Mouse (Mus musculus): ENCODE data around the gene Rnf39. TPM values are rescaled to one million over a fixed set of nuclear protein-coding genes. Genes with fewer than 3 reads are reported as not detected.

Gene Rnf39
- polyA plus RNA-seq (2011; ENCODE audit: insufficient read depth, insufficient read length, low read depth, missing spikeins), result 0.88 and 2.5 TPM in 2 replicates

- TF ChIP-seq POLR2A (IDR thresholded peaks at IDR 0.05; ENCODE audit: insufficient read depth, low read length) (no peak), EP300 (IDR thresholded peaks at IDR 0.05; ENCODE audit: insufficient read depth, low read depth, low read length) (no peak), CTCF (IDR thresholded peaks at IDR 0.05; ENCODE audit: low read depth, low read length) (no peak)
- no peaks in the 10 kb centered on the region for H3K36me3 ChIP-seq (ENCODE audit: control insufficient read depth, insufficient read depth, low read length, poor library complexity, severe bottlenecking)
- H3K4me1 ChIP-seq (ENCODE audit: control insufficient read depth, insufficient read depth, low read length), result peaks cover 2% of the 10 kb centered on the region
- no peaks in the 10 kb centered on the region for H3K27me3 ChIP-seq (ENCODE audit: control insufficient read depth, insufficient read depth, low read length, poor library complexity, severe bottlenecking)
- H3K4me3 ChIP-seq (ENCODE audit: low read depth, low read length), result peak within 1 kb of the TSS; percentile 45
- peak within 1 kb of the TSS; percentile 60 for H3K9ac ChIP-seq (ENCODE audit: low read depth, poor library complexity, severe bottlenecking)
- H3K9me3 ChIP-seq (replicated peaks; ENCODE audit: control insufficient read depth, insufficient read depth, low read length, poor library complexity, severe bottlenecking), result no peaks in the 10 kb centered on the region
- H3K27ac ChIP-seq (ENCODE audit: insufficient read depth, low read length), result no peak within 1 kb of the TSS
Observed at GRCm38 (mm10) chr17:36942791-36943471, at the start of gene Rnf39. Gene Rnf39 (plus strand): TSS chr17:36942918.

GRCm38 (mm10) chr17:36893387-36893786, 49.3 kb upstream of the Rnf39 start:
- TF ChIP-seq EP300 (IDR thresholded peaks at IDR 0.05; ENCODE audit: insufficient read depth, low read depth, low read length), result no peak
- no peak for TF ChIP-seq CTCF (IDR thresholded peaks at IDR 0.05; ENCODE audit: low read depth, low read length)
- TF ChIP-seq POLR2A (IDR thresholded peaks at IDR 0.05; ENCODE audit: insufficient read depth, low read length), result no peak
- H3K36me3 ChIP-seq (ENCODE audit: control insufficient read depth, insufficient read depth, low read length, poor library complexity, severe bottlenecking), result no peaks in the 10 kb centered on the region
- H3K9ac ChIP-seq (ENCODE audit: low read depth, poor library complexity, severe bottlenecking), result no peak overlapping the region
- H3K9me3 ChIP-seq (replicated peaks; ENCODE audit: control insufficient read depth, insufficient read depth, low read length, poor library complexity, severe bottlenecking), result no peaks in the 10 kb centered on the region
- H3K4me1 ChIP-seq (ENCODE audit: control insufficient read depth, insufficient read depth, low read length), result no peaks in the 10 kb centered on the region
- H3K27me3 ChIP-seq (ENCODE audit: control insufficient read depth, insufficient read depth, low read length, poor library complexity, severe bottlenecking), result no peaks in the 10 kb centered on the region
- H3K27ac ChIP-seq (ENCODE audit: insufficient read depth, low read length), result no peak overlapping the region
- H3K4me3 ChIP-seq (ENCODE audit: low read depth, low read length), result no peak overlapping the region

- no peaks in the 10 kb centered on the region for H3K9me3 ChIP-seq (replicated peaks; ENCODE audit: control insufficient read depth, insufficient read depth, low read length, poor library complexity, severe bottlenecking)
- H3K4me1 ChIP-seq (ENCODE audit: control insufficient read depth, insufficient read depth, low read length), result no peaks in the 10 kb centered on the region
- no peak for TF ChIP-seq EP300 (IDR thresholded peaks at IDR 0.05; ENCODE audit: insufficient read depth, low read depth, low read length)
- TF ChIP-seq CTCF (IDR thresholded peaks at IDR 0.05; ENCODE audit: low read depth, low read length), result peak; percentile 15
- no peaks in the 10 kb centered on the region for H3K36me3 ChIP-seq (ENCODE audit: control insufficient read depth, insufficient read depth, low read length, poor library complexity, severe bottlenecking)
- H3K9ac ChIP-seq (ENCODE audit: low read depth, poor library complexity, severe bottlenecking), result no peak overlapping the region
- H3K4me3 ChIP-seq (ENCODE audit: low read depth, low read length), result no peak overlapping the region
- H3K27me3 ChIP-seq (ENCODE audit: control insufficient read depth, insufficient read depth, low read length, poor library complexity, severe bottlenecking), result no peaks in the 10 kb centered on the region
- H3K27ac ChIP-seq (ENCODE audit: insufficient read depth, low read length), result no peak overlapping the region
Observed at GRCm38 (mm10) chr17:36896583-36896982, 46.1 kb upstream of the Rnf39 start.

- H3K27me3 ChIP-seq (ENCODE audit: control insufficient read depth, insufficient read depth, low read length, poor library complexity, severe bottlenecking), result no peaks in the 10 kb centered on the region
- H3K36me3 ChIP-seq (ENCODE audit: control insufficient read depth, insufficient read depth, low read length, poor library complexity, severe bottlenecking), result no peaks in the 10 kb centered on the region
- no peak overlapping the region for H3K4me3 ChIP-seq (ENCODE audit: low read depth, low read length)
- H3K9ac ChIP-seq (ENCODE audit: low read depth, poor library complexity, severe bottlenecking), result no peak overlapping the region
- TF ChIP-seq EP300 (IDR thresholded peaks at IDR 0.05; ENCODE audit: insufficient read depth, low read depth, low read length), result no peak
- TF ChIP-seq CTCF (IDR thresholded peaks at IDR 0.05; ENCODE audit: low read depth, low read length), result no peak
- TF ChIP-seq POLR2A (IDR thresholded peaks at IDR 0.05; ENCODE audit: insufficient read depth, low read length), result no peak
- H3K4me1 ChIP-seq (ENCODE audit: control insufficient read depth, insufficient read depth, low read length), result no peaks in the 10 kb centered on the region
- H3K9me3 ChIP-seq (replicated peaks; ENCODE audit: control insufficient read depth, insufficient read depth, low read length, poor library complexity, severe bottlenecking), result no peaks in the 10 kb centered on the region
- H3K27ac ChIP-seq (ENCODE audit: insufficient read depth, low read length), result no peak overlapping the region
Observed at GRCm38 (mm10) chr17:36897065-36897464, 45.7 kb upstream of the Rnf39 start.

- TF ChIP-seq EP300 (IDR thresholded peaks at IDR 0.05; ENCODE audit: insufficient read depth, low read depth, low read length) (no peak), CTCF (IDR thresholded peaks at IDR 0.05; ENCODE audit: low read depth, low read length) (no peak), POLR2A (IDR thresholded peaks at IDR 0.05; ENCODE audit: insufficient read depth, low read length) (no peak)
- Histone ChIP-seq H3K9me3 (replicated peaks; ENCODE audit: control insufficient read depth, insufficient read depth, low read length, poor library complexity, severe bottlenecking) (no peaks in the 10 kb centered on the region), H3K4me3 (ENCODE audit: low read depth, low read length) (no peak within 1 kb of the TSS)
Observed at GRCm38 (mm10) chr17:36897552-36898205, 45.0 kb upstream of the Rnf39 start, which contains the start of gene Trim31. Gene Trim31 (plus strand): TSS chr17:36898118.

GRCm38 (mm10) chr17:36899376-36899775, 43.3 kb upstream of the Rnf39 start:
- no peak for TF ChIP-seq EP300 (IDR thresholded peaks at IDR 0.05; ENCODE audit: insufficient read depth, low read depth, low read length)
- no peak for TF ChIP-seq POLR2A (IDR thresholded peaks at IDR 0.05; ENCODE audit: insufficient read depth, low read length)
- no peak for TF ChIP-seq CTCF (IDR thresholded peaks at IDR 0.05; ENCODE audit: low read depth, low read length)
- no peaks in the 10 kb centered on the region for H3K9me3 ChIP-seq (replicated peaks; ENCODE audit: control insufficient read depth, insufficient read depth, low read length, poor library complexity, severe bottlenecking)
- H3K4me3 ChIP-seq (ENCODE audit: low read depth, low read length), result no peak overlapping the region
- H3K4me1 ChIP-seq (ENCODE audit: control insufficient read depth, insufficient read depth, low read length), result no peaks in the 10 kb centered on the region
- H3K9ac ChIP-seq (ENCODE audit: low read depth, poor library complexity, severe bottlenecking), result no peak overlapping the region
- no peak overlapping the region for H3K27ac ChIP-seq (ENCODE audit: insufficient read depth, low read length)
- H3K36me3 ChIP-seq (ENCODE audit: control insufficient read depth, insufficient read depth, low read length, poor library complexity, severe bottlenecking), result no peaks in the 10 kb centered on the region
- no peaks in the 10 kb centered on the region for H3K27me3 ChIP-seq (ENCODE audit: control insufficient read depth, insufficient read depth, low read length, poor library complexity, severe bottlenecking)

More at GRCm38 (mm10) chr17:36897552-36898205, 45.0 kb upstream of the Rnf39 start, which contains the start of gene Trim31:
- H3K27ac ChIP-seq (ENCODE audit: insufficient read depth, low read length), result no peak within 1 kb of the TSS
- no peaks in the 10 kb centered on the region for H3K4me1 ChIP-seq (ENCODE audit: control insufficient read depth, insufficient read depth, low read length)
- no peak within 1 kb of the TSS for H3K9ac ChIP-seq (ENCODE audit: low read depth, poor library complexity, severe bottlenecking)
- no peaks in the 10 kb centered on the region for H3K27me3 ChIP-seq (ENCODE audit: control insufficient read depth, insufficient read depth, low read length, poor library complexity, severe bottlenecking)
- no peaks in the 10 kb centered on the region for H3K36me3 ChIP-seq (ENCODE audit: control insufficient read depth, insufficient read depth, low read length, poor library complexity, severe bottlenecking)

Measured in ES-Bruce4 (cell line).